Mouse (Mus musculus): Measurements from ENCODE around the gene Selenos.
"Not testable (repeated sequence)": the region's sequence is repeated elsewhere in the genome, so short reads cannot be mapped to it uniquely, and the experiment has no call there.

DNA sequence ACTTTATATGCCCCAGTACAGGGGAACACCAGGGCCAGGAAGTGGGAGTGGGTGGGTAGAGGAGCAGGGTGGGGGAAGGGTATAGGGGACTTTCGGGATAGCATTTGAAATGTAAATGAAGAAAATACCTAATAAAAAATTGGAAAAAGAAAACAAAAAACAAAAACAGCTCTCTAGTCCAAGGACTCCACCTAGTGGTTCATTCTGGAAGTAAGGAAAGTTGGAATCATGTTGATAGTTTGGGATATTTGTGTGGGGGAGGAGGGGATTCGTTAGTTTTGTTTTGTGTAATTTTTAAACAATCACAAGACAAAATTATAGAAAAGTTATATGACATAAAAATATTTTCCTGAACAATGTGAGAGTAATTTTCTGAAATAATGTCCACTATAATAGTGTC is 24.1 kb upstream of the Selenos start:
- TF ChIP-seq CTCF (IDR thresholded peaks at IDR 0.05; ENCODE audit: insufficient read depth, low read length), result peak; percentile 46
- TF ChIP-seq POLR2A (IDR thresholded peaks at IDR 0.05; ENCODE audit: borderline replicate concordance, extremely low read depth, low read depth, low read length), result not testable (repeated sequence)

All from lung, adult 2 months (tissue).